Mouse (Mus musculus) forebrain, embryonic 11.5 days (tissue): ENCODE measurements at regions not wholly inside any gene's neighbourhood (a gene's known extent, or its start where the extent isn't known, plus 50 kb on each side); places are given as distances from the start of the nearest gene placed in this dataset.

Source experiments
- ATAC-seq: fragments of 200-750 bp; cut with Nextera tagmentation; replicated peaks from 2 replicates; pipeline ENCODE4 v1.8.0; 2017; ENCODE audit warnings: moderate TSS enrichment; ENCODE audit not compliant: low FRiP score
- DNase-seq: peaks from one replicate; pipeline ENCODE4 v3.0.0-alpha.2; 2017; ENCODE audit warnings: low spot score
- H3K27ac ChIP-seq: fragments of 300-500 bp; sonication (generic); 2 replicates; pipeline ENCODE4 v1.5.1; 2014; ENCODE audit warnings: low read depth, low read length
- H3K27me3 ChIP-seq: fragments of 300-500 bp; sonication (generic); 2 replicates; pipeline ENCODE4 v1.6.1; 2014; ENCODE audit warnings: mild to moderate bottlenecking, low read length, mixed read lengths; ENCODE audit not compliant: control insufficient read depth, insufficient read depth
- H3K36me3 ChIP-seq: fragments of 300-500 bp; sonication (generic); 2 replicates; pipeline ENCODE4 v1.6.1; 2014; ENCODE audit warnings: mild to moderate bottlenecking, low read length, moderate library complexity, mixed read lengths; ENCODE audit not compliant: control insufficient read depth, insufficient read depth
- H3K4me1 ChIP-seq: fragments of 300-500 bp; sonication (generic); replicated peaks from 2 replicates; pipeline ENCODE4 v1.6.1; 2014; ENCODE audit warnings: low read length, mixed read lengths; ENCODE audit not compliant: control insufficient read depth, insufficient read depth
- H3K4me2 ChIP-seq: fragments of 300-500 bp; sonication (generic); 2 replicates; pipeline ENCODE4 v1.6.1; 2014; ENCODE audit warnings: low read depth, mild to moderate bottlenecking, low read length, moderate library complexity, mixed read lengths; ENCODE audit not compliant: severe bottlenecking
- H3K4me3 ChIP-seq: fragments of 300-500 bp; sonication (generic); 2 replicates; pipeline ENCODE4 v1.5.1; 2014; ENCODE audit warnings: low read depth, low read length
- H3K9ac ChIP-seq: fragments of 300-500 bp; sonication (generic); 2 replicates; pipeline ENCODE4 v1.6.1; 2014; ENCODE audit warnings: low read length
- H3K9me3 ChIP-seq: fragments of 300-500 bp; sonication (generic); 2 replicates; pipeline ENCODE4 v1.6.1; 2016; ENCODE audit warnings: low read length, mixed read lengths; ENCODE audit not compliant: control insufficient read depth
- WGBS: fragments of 180-500 bp; shearing (Covaris S2); extraction: QIAGEN DNeasy Blood & Tissue Kit; methylation state at CpG from one replicate; pipeline ENCODE4 v1.1.7; 2014; 5-methylcytosine and 5-hydroxymethylcytosine counted together

DNA sequence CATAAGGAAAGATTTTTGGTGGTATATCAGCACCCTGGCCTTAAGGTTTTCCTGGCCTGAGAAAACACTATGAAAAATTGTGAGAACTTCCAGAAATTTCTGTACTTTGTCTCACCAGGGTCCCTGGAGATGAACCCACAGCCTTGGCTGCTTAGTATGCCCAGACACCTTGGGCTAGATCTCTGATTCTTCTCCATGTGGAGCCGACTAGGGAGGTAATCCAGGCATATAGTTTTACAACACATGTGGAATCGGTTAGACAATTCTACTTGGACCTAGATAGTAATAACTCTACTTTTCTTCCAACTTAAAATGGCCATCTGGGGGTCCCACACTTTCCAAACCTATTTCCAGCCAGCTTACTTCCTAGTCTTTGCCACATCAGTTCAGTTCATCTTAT, 460.5 kb downstream of the Adgrl2 start:
- H3K9me3 ChIP-seq: no peaks in the 10 kb centered on the region
- H3K36me3 ChIP-seq: no peaks in the 10 kb centered on the region
- H3K27me3 ChIP-seq: no peaks in the 10 kb centered on the region
- 84% methylated on average over 2 of the region's 2 CpGs for WGBS
- no peak for ATAC-seq
- H3K9ac ChIP-seq: no peak overlapping the region
- no peak overlapping the region for H3K4me3 ChIP-seq
- no peaks in the 10 kb centered on the region for H3K4me1 ChIP-seq
- no peak for DNase-seq
- no peak overlapping the region for H3K27ac ChIP-seq
- H3K4me2 ChIP-seq: no peak overlapping the region

DNA sequence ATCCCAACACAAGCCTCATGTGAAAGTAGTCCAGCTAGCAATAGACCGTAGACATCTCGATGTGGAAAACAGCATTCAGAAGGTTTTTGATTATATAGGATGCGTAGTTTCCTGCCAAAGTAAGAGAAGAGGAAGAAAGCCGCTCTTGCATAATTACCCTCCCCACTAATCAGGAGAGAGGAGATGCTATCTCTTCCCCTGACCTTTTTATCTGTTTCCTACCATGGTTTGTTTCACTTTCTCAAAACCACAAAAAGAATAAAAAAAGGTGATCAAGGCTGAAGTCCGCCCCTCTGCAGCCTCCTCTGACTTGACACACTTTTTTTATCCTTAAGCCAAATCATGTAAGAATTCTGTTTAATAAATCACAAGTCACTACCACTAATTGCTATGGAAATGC, 480.0 kb downstream of the Adgrl2 start:
- no peaks in the 10 kb centered on the region for H3K36me3 ChIP-seq
- H3K4me3 ChIP-seq: no peak overlapping the region
- DNase-seq (no peak), ATAC-seq (no peak)
- H3K9me3 ChIP-seq: no peaks in the 10 kb centered on the region
- H3K27me3 ChIP-seq: no peaks in the 10 kb centered on the region
- WGBS: 85% methylated on average over 5 of the region's 5 CpGs
- H3K9ac ChIP-seq: no peak overlapping the region
- H3K4me1 ChIP-seq: no peaks in the 10 kb centered on the region
- no peak overlapping the region for H3K4me2 ChIP-seq
- H3K27ac ChIP-seq: no peak overlapping the region

DNA sequence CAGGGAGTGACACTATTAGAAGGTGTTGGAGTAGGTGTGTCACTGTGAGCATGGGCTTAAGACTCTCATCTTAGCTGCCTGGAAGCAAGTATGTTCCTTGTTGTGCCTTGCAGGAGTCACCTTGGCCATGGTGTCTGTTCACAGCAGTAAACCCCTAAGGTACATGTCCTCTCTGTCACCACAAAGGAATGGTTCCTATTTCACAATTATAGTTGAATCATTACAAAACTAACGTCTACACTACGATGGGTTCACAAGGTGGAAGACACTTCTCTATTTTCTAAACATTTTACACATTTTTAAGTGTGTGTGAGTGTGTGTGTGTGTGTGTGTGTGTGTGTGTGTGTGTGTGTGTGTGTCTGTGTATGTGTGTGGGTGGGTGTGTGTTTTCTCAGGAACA, 485.4 kb downstream of the Adgrl2 start:
- Histone ChIP-seq H3K4me3 (no peak overlapping the region), H3K9ac (no peak overlapping the region), H3K4me1 (no peaks in the 10 kb centered on the region), H3K27ac (no peak overlapping the region), H3K4me2 (no peak overlapping the region), H3K36me3 (no peaks in the 10 kb centered on the region), H3K9me3 (no peaks in the 10 kb centered on the region), H3K27me3 (no peaks in the 10 kb centered on the region)
- no peak for DNase-seq
- WGBS: 90% methylated on average over 2 of the region's 2 CpGs
- ATAC-seq: no peak

DNA sequence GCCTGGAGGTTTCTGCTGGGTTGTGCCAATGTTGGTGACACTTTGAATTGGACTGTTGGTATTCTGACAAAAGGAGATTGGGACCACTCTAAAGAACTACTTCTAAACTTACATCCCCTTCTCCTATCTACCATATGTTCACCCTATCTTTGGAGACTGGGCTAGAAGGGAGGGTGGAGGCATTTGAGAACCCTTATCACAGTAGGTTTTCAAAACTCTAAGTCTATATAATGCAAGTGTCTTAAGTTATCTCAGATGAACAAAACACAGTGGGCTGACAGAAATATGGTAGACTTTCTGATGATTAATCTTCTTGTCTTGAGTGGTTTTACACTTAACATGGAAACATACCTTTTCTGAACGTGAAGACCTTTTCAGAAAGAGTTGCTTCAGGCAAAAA, 486.9 kb downstream of the Adgrl2 start:
- no peak overlapping the region for H3K9ac ChIP-seq
- H3K9me3 ChIP-seq: no peaks in the 10 kb centered on the region
- DNase-seq: no peak
- 83% methylated on average over 1 of the region's 1 CpGs for WGBS
- no peak overlapping the region for H3K4me2 ChIP-seq
- no peak for ATAC-seq
- H3K27ac ChIP-seq: no peak overlapping the region
- no peaks in the 10 kb centered on the region for H3K36me3 ChIP-seq
- H3K4me3 ChIP-seq: no peak overlapping the region
- H3K27me3 ChIP-seq: no peaks in the 10 kb centered on the region
- no peaks in the 10 kb centered on the region for H3K4me1 ChIP-seq

DNA sequence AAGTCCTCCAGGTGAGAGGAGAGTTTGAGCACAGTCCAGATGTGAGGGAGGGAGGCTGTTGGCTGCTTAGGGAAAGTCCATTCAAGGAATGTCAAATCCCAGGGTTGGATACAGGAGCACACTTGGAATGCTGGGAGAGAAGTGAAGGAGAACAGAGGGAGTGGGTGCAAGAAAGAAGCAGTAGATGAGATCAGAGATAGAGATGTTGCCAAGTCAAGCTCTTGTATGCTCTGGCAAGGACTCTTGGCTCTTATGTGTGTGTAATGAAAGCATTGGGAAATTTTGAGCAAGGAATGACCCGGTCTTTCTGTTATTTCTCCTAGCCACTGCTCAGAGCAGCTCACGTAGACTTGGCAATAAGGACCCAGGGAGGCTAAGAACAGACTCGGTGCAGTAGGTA, 488.6 kb downstream of the Adgrl2 start:
- Histone ChIP-seq H3K27ac (no peak overlapping the region), H3K27me3 (no peaks in the 10 kb centered on the region), H3K36me3 (no peaks in the 10 kb centered on the region), H3K4me2 (no peak overlapping the region), H3K4me1 (no peaks in the 10 kb centered on the region), H3K4me3 (no peak overlapping the region), H3K9ac (no peak overlapping the region), H3K9me3 (no peaks in the 10 kb centered on the region)
- WGBS: 95% methylated on average over 3 of the region's 3 CpGs
- ATAC-seq (no peak), DNase-seq (no peak)

DNA sequence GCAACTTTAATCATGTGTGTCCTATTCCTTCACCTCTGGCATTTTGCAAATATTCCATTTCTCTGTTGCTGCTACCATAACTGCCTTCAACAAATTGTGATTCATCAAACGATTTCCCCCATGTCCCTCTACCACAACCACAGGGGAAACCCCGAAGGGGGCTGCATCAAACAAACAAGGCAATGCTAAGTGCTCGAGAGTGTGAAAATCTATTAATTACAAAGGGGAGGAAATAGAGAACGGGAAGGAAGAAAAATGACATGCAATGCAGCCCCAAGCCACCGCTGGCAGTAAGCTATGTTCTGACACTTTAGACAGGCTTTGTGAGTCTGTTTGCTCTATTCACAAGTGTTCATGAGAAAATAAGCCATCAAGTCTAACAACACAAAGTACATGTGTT, 493.7 kb downstream of the Adgrl2 start:
- Histone ChIP-seq H3K36me3 (no peaks in the 10 kb centered on the region), H3K9me3 (no peaks in the 10 kb centered on the region), H3K9ac (no peak overlapping the region), H3K4me1 (no peaks in the 10 kb centered on the region), H3K27ac (no peak overlapping the region), H3K4me2 (no peak overlapping the region), H3K27me3 (no peaks in the 10 kb centered on the region), H3K4me3 (no peak overlapping the region)
- no peak for DNase-seq
- WGBS: 79% methylated on average over 5 of the region's 5 CpGs
- ATAC-seq: no peak

DNA sequence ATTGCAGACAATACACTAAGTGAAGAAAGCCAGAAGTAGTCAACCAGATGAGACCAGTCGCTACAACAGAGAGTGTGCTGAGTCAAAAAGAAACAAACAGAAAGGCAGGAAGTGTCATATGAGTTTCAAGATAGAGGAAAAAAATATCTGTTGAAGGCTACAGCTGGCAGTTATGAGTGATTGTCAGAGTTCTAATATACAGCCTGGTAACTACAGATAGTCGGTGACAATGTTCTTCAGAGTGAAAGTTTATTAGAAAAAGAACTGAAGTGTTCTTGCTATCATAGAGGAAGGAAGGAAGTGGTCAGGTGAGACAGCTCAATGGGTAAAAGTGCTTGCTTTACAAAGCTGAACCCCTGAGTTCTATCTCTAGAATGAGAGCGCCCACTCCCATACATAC, 499.1 kb downstream of the Adgrl2 start:
- Histone ChIP-seq H3K4me3 (no peak overlapping the region), H3K4me2 (no peak overlapping the region), H3K27ac (no peak overlapping the region), H3K27me3 (no peaks in the 10 kb centered on the region), H3K36me3 (no peaks in the 10 kb centered on the region), H3K9ac (no peak overlapping the region), H3K9me3 (no peaks in the 10 kb centered on the region), H3K4me1 (no peaks in the 10 kb centered on the region)
- no peak for DNase-seq
- WGBS: 89% methylated on average over 3 of the region's 3 CpGs
- no peak for ATAC-seq

DNA sequence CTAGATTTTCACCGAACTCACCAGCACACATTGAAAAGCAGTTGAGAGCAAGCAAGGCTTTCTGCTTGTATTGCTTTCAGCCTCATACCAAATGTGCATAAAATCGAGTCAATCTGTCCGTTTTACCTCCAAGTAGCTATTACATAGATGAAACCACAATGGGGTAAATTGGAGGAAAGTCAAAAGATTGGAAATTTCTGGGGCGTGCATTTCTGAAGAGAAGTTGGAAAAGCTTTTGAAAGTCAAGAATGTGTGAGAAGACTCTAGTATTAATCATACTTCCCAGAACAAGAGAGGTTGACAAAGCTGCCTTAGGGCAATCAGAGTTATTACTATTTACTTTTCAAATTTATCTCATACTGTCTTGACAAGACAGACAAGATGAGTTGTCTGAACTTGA, 501.2 kb downstream of the Adgrl2 start:
- no peaks in the 10 kb centered on the region for H3K36me3 ChIP-seq
- no peak overlapping the region for H3K9ac ChIP-seq
- no peak overlapping the region for H3K27ac ChIP-seq
- 87% methylated on average over 4 of the region's 4 CpGs for WGBS
- no peak for DNase-seq
- H3K4me1 ChIP-seq: no peaks in the 10 kb centered on the region
- no peaks in the 10 kb centered on the region for H3K27me3 ChIP-seq
- no peak for ATAC-seq
- H3K4me2 ChIP-seq: no peak overlapping the region
- no peak overlapping the region for H3K4me3 ChIP-seq
- H3K9me3 ChIP-seq: no peaks in the 10 kb centered on the region

DNA sequence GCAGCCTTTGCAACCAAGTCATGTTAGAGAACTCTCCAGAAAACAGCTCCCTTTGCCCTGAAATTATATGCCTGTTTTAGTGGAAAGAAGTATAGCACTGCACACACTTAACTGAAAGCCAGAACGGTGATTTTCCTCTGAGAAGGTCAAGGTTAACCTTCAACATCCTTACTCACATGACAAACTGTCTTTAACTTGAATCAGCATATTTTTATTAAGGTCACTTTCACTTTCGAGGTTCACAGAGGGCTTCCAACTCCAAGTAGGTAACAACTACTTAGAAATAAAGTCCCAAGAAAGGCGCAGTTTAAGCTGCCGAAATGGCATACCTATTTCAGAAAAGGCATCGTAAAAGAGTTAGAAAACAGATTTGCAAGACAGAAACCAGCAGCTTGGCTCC, 502.4 kb downstream of the Adgrl2 start:
- WGBS: 90% methylated on average over 5 of the region's 5 CpGs
- Histone ChIP-seq H3K36me3 (no peaks in the 10 kb centered on the region), H3K27me3 (no peaks in the 10 kb centered on the region), H3K4me1 (no peaks in the 10 kb centered on the region), H3K9ac (no peak overlapping the region), H3K4me2 (no peak overlapping the region), H3K9me3 (no peaks in the 10 kb centered on the region), H3K27ac (no peak overlapping the region), H3K4me3 (no peak overlapping the region)
- no peak for ATAC-seq
- no peak for DNase-seq
